9 mouse cellular contexts compared by ENCODE assay signal in the genomic region with DNA sequence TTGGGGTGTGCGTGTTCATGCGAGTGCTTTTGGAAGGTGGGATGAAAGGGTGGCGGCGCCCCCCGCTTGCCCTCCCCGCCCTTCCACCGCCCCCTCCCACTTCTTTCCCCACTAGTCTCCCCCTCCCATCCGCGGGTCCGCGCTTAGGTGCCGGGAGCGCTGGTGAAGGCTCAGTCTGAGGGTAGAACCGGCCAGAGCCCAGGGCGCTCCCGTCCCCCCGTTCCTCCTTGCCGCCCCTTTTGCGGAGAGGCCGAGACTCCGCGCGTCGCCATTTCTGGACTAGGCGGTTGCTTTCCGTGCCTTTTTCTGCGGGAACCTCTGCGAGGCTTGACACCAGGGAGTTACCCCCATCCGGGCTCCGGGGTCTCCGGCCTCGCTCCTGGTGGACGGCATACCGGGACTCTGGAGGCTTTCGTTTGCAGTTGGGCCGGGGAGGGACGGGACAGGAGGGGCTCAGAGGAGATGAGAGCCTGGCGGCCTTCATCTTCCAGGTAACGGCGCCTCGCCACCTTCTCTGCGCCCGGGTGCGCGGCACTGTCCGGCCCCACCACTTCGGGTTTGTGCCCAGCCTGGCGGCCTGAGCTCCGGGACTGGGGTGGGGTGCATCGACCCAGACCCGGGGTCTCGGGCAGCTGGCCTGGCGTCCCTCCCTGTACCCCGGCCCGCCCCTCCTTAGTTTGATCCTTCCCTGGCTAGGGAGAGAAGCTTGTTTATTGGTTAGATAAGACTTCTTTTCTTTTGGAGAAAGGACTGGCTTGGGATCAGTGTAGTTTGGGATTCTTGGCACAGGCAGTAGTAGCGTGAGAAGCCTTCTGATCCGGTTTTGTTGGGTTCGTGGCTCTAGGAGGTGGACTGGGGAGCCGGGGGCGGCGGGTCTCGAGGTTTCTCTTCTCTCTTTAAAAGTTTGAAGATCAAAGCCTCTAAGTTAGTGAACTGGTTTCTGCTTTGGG. TPM values are rescaled to one million over a fixed set of nuclear protein-coding genes. Genes with fewer than 3 reads are reported as not detected.
DNase-seq lines count a peak whose midpoint lies in the region; ATAC-seq lines count a peak whose summit lies in the region.
"Had no signal": no experiment of that assay in that cellular context is flagged by ENCODE, and none has a peak within 500 bp of the region (broad histone marks: within the 10 kb centered on the region; RNA-seq: fewer than 3 reads in every experiment).

No protein-coding gene starts in this region.

- peak overlapping the region; percentile 89 for H3K4me3 ChIP-seq in forebrain, embryonic 10.5 days
- peak overlapping the region; percentile 71 for H3K4me3 ChIP-seq in hindbrain, embryonic 15.5 days
- peak overlapping the region; percentile 62 for H3K4me3 ChIP-seq in liver, embryonic 15.5 days (replicated peaks)

- H3K27ac ChIP-seq in forebrain, embryonic 10.5 days, result peak overlapping the region; percentile 100
- peak overlapping the region; percentile 96 for H3K27ac ChIP-seq in hindbrain, embryonic 15.5 days (replicated peaks)
- H3K27ac ChIP-seq in liver, embryonic 15.5 days (replicated peaks), result no peak overlapping the region

- peaks cover 3% of the 10 kb centered on the region; the same call in 1 of the 2 replicates for H3K9me3 ChIP-seq in forebrain, embryonic 10.5 days
- H3K9me3 ChIP-seq in hindbrain, embryonic 15.5 days, result no peaks in the 10 kb centered on the region
- H3K9me3 ChIP-seq in liver, embryonic 15.5 days (replicated peaks), result no peaks in the 10 kb centered on the region

- peaks cover 34% of the 10 kb centered on the region for H3K27me3 ChIP-seq in forebrain, embryonic 10.5 days (ENCODE audit: poor library complexity, severe bottlenecking)
- no peaks in the 10 kb centered on the region for H3K27me3 ChIP-seq in hindbrain, embryonic 15.5 days
- H3K27me3 ChIP-seq in liver, embryonic 15.5 days, result peaks cover 81% of the 10 kb centered on the region

- H3K4me1 ChIP-seq in forebrain, embryonic 10.5 days, result peaks cover 87% of the 10 kb centered on the region
- H3K4me1 ChIP-seq in hindbrain, embryonic 15.5 days (replicated peaks), result peaks cover 65% of the 10 kb centered on the region
- peaks cover 6% of the 10 kb centered on the region; the same call in 1 of the 2 replicates for H3K4me1 ChIP-seq in liver, embryonic 15.5 days (replicated peaks)

- peaks cover 36% of the 10 kb centered on the region for H3K36me3 ChIP-seq in forebrain, embryonic 10.5 days (replicated peaks)
- H3K36me3 ChIP-seq in hindbrain, embryonic 15.5 days, result no peaks in the 10 kb centered on the region
- no peaks in the 10 kb centered on the region for H3K36me3 ChIP-seq in liver, embryonic 15.5 days (replicated peaks)
- H3K36me3 ChIP-seq: G1E had no signal

- peak overlapping the region; percentile 94 for H3K4me2 ChIP-seq in hindbrain, embryonic 15.5 days
- H3K4me2 ChIP-seq in liver, embryonic 15.5 days, result peak overlapping the region; percentile 77

- WGBS in forebrain, embryonic 10.5 days, result under 1% methylated on average over 62 of the region's 62 CpGs
- WGBS in hindbrain, embryonic 15.5 days, result under 1% methylated on average over 49 of the region's 62 CpGs
- under 1% methylated on average over 56 of the region's 62 CpGs for WGBS in liver, embryonic 15.5 days (ENCODE audit: insufficient replicate concordance)

- ATAC-seq in hindbrain, embryonic 15.5 days (ENCODE audit: low FRiP score, low read depth), result peak; percentile 16; the same call in 1 of the 2 replicates
- no peak for ATAC-seq in liver, embryonic 15.5 days (ENCODE audit: insufficient read depth)

- DNase-seq in gastrocnemius, postnatal 10 days, result peak; percentile 43
- no peak for DNase-seq in gastrocnemius, adult 8-10 months (ENCODE audit: low spot score in 2 of 2)
- DNase-seq in T-cell, adult 2 months (ENCODE audit: low spot score), result peak; percentile 22
- peak; percentile 74 for DNase-seq in forebrain, embryonic 10.5 days (ENCODE audit: extremely low spot score, low spot score)
- peak; percentile 55 for DNase-seq in ovary, postnatal 36 days (ENCODE audit: low spot score)
- no peak for DNase-seq in layer of hippocampus, adult 8-10 months (ENCODE audit: low spot score in 2 of 2)

- H3K9ac ChIP-seq in hindbrain, embryonic 15.5 days, result peak overlapping the region; percentile 76
- H3K9ac ChIP-seq in liver, embryonic 15.5 days, result peak overlapping the region; percentile 43; the same call in 1 of the 2 replicates

RNA-seq across cellular contexts. Expression of gene Axin2, which starts 1.6 kb away (rescaled TPM):
- 10 to 100 TPM; 10.8 to 18.6 TPM for total RNA-seq in gastrocnemius, postnatal 10 days (2021)
- total RNA-seq in gastrocnemius, adult 8-10 months (2022), result 10 to 100 TPM in 2 of 4 experiments, 1 to 10 TPM in 2; 7.4 to 13.8 (median 10.0) TPM
- polyA plus RNA-seq in forebrain, embryonic 10.5 days (2016; fragmentation: Nextera tagmentation; extraction: Ambion mirVana), result 12.8 and 14.3 TPM in 2 replicates
- 8.9 and 9.2 TPM in 2 replicates for polyA plus RNA-seq in hindbrain, embryonic 15.5 days (2015; fragmentation: Nextera tagmentation; extraction: Ambion mirVana)
- 0.10 and 0.38 TPM in 2 replicates for polyA plus RNA-seq in liver, embryonic 15.5 days (2015; fragmentation: Nextera tagmentation; extraction: Ambion mirVana)
- 10 to 100 TPM; 29.6 to 35.6 (median 32.4) TPM for total RNA-seq in layer of hippocampus, adult 8-10 months (2022)
- total RNA-seq: G1E had no signal
- polyA plus RNA-seq: G1E had no signal

Comparison
In these comparisons a context has a peak if more than half of its experiments do, and no peak if none do; other contexts are left out.
1. DNase-seq: peak in gastrocnemius, postnatal 10 days (single experiment), T-cell, adult 2 months (single experiment), forebrain, embryonic 10.5 days (single experiment) and ovary, postnatal 36 days (single experiment); none in gastrocnemius, adult 8-10 months (0 of 2) and layer of hippocampus, adult 8-10 months (0 of 2).
2. Peak in every context shown above with its lines, with median percentiles within 50 percentile points of each other: H3K4me3 ChIP-seq.